Mouse (Mus musculus) heart, postnatal 36 days (tissue): Measurements from ENCODE around the gene Maco1. TPM values are rescaled to one million over a fixed set of nuclear protein-coding genes. Genes with fewer than 3 reads are reported as not detected.

Experiments
- DNase-seq, 2 experiments: peaks; one replicate each; pipeline ENCODE4 v3.0.0; 2021 to 2022
- intact Hi-C: fragments of 180-260 bp; cut with DNase I; formaldehyde crosslinking; loops from one replicate; pipeline ENCODE4 v1.15.1; 2025
- total RNA-seq, 2 experiments: library from RNA; stranded (reverse); gene quantifications; 2 replicates each; pipeline ENCODE4 v1.2.3; 2021

Maco1 gene
- total RNA-seq = 10 to 100 TPM; 23.9 to 24.7 TPM

GRCm38 (mm10) chr4:134853259-134853636 lies at the start of gene Maco1:
TSS of gene Maco1 (minus strand) at chr4:134853345.
- intact Hi-C loops = no loop called here
- peak; percentile 100 for DNase-seq

- intact Hi-C loops = no loop called here
- DNase-seq = no peak
These were observed 48.0 kb upstream of the Maco1 start for GRCm38 (mm10) chr4:134901126-134901525.

GRCm38 (mm10) chr4:134897256-134897655 lies 44.1 kb upstream of the Maco1 start:
- intact Hi-C loops = no loop called here
- no peak for DNase-seq

GRCm38 (mm10) chr4:134892096-134892495 lies 39.0 kb upstream of the Maco1 start:
- intact Hi-C loops = loop anchor here (5.0 kb wide), 1 partner anchor 65 kb away; no protein-coding TSS in a partner anchor
- peak; percentile 57 to 69 for DNase-seq

- intact Hi-C loops = no loop called here
- no peak for DNase-seq
These were observed 31.2 kb upstream of the Maco1 start for GRCm38 (mm10) chr4:134884364-134884763.

GRCm38 (mm10) chr4:134883808-134884207 lies 30.7 kb upstream of the Maco1 start:
- intact Hi-C loops = no loop called here
- peak; percentile 14 to 23 for DNase-seq

GRCm38 (mm10) chr4:134883266-134883665 lies 30.1 kb upstream of the Maco1 start:
- intact Hi-C loops = no loop called here
- peak in 1 of 2 experiments; percentile 15 for DNase-seq

GRCm38 (mm10) chr4:134880041-134880440 lies 26.9 kb upstream of the Maco1 start:
- intact Hi-C loops = no loop called here
- peak in 1 of 2 experiments; percentile 12 for DNase-seq

GRCm38 (mm10) chr4:134879410-134879981 lies 26.4 kb upstream of the Maco1 start:
- intact Hi-C loops = loop anchor here (1.0 to 2.0 kb wide), 2 partner anchors 86 to 337 kb away; no protein-coding TSS in a partner anchor
- DNase-seq = peak; percentile 75 to 78

- no peak for DNase-seq
- intact Hi-C loops = no loop called here
These were observed 23.0 kb upstream of the Maco1 start for GRCm38 (mm10) chr4:134876171-134876570.

GRCm38 (mm10) chr4:134871950-134872349 lies 18.8 kb upstream of the Maco1 start:
- DNase-seq = no peak
- intact Hi-C loops = no loop called here

- no peak for DNase-seq
- intact Hi-C loops = no loop called here
These were observed 18.3 kb upstream of the Maco1 start for GRCm38 (mm10) chr4:134871477-134871876.

- DNase-seq = no peak
- intact Hi-C loops = no loop called here
These were observed 16.8 kb upstream of the Maco1 start for GRCm38 (mm10) chr4:134869815-134870375.

- DNase-seq = no peak
- intact Hi-C loops = no loop called here
These were observed 16.1 kb upstream of the Maco1 start for GRCm38 (mm10) chr4:134869068-134869730.

GRCm38 (mm10) chr4:134868490-134868889 lies 15.3 kb upstream of the Maco1 start:
- intact Hi-C loops = no loop called here
- no peak for DNase-seq

GRCm38 (mm10) chr4:134868065-134868464 lies 14.9 kb upstream of the Maco1 start:
- intact Hi-C loops = no loop called here
- no peak for DNase-seq

- no peak for DNase-seq
- intact Hi-C loops = no loop called here
These were observed 14.5 kb upstream of the Maco1 start for GRCm38 (mm10) chr4:134867661-134868060.

- no peak for DNase-seq
- intact Hi-C loops = no loop called here
These were observed 14.1 kb upstream of the Maco1 start for GRCm38 (mm10) chr4:134867213-134867612.

- no peak for DNase-seq
- intact Hi-C loops = no loop called here
These were observed 12.6 kb upstream of the Maco1 start for GRCm38 (mm10) chr4:134865789-134866188.

- intact Hi-C loops = no loop called here
- no peak for DNase-seq
These were observed 12.2 kb upstream of the Maco1 start for GRCm38 (mm10) chr4:134865340-134865739.

- intact Hi-C loops = no loop called here
- DNase-seq = no peak
These were observed 11.0 kb upstream of the Maco1 start, which contains the start of gene Rhd for GRCm38 (mm10) chr4:134863937-134864729. TSS of gene Rhd (plus strand) at chr4:134864536.
